Mouse (Mus musculus): ENCODE data around the gene Lama2.

- TF ChIP-seq CTCF (IDR thresholded peaks at IDR 0.05) (no peak), EP300 (IDR thresholded peaks at IDR 0.05) (no peak)
Measured at GRCm38 (mm10) chr10:27382887-27383609, 236.5 kb downstream of the Lama2 start.

Data from lung, postnatal 0 days (tissue).